Comparison of ENCODE assay signal across 9 mouse cellular contexts in the genomic region with DNA sequence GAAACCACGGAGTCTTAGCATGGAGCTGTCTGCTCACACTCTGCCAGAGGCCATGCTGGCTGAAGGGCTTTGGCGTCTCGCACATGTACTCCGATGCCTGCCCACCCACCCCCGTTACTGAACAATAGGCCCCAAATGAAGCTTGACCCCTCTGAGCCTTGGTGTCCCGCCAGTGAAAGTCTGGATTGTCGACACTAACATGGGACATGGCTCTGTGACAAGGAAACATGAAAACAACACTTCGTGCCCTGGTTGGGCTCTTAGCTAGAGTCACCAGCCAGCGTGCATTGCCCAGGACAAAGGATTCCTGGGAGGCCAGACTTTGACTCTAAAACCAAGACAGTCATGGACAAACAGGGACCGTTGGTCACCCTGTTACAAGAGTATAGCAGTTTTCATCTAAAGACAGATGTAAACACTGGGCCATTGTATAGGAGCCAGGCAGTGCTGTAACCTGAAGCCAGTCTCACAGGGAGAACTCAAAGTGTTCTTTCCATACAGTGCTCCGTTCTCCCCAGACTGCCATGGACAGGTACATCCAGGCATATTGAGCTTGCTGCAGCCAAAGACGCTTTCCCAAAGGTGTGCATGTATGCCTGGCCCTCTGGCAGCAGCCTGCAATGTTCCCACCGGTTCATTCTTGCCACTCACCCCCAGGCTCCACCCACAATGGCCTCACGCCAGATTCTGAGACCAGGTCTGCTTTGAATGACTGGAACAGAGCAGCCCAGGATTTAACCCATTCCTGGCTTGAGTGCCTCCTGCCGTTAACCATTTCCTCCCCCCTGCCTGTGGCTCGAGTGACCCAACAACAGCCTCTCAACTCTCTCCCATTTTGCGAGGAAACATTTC. TPM values are rescaled to one million over a fixed set of nuclear protein-coding genes. Genes with fewer than 3 reads are reported as not detected.
DNase-seq lines count a peak whose midpoint lies in the region; ATAC-seq and TF ChIP-seq lines count a peak whose summit lies in the region.
"Had no signal": no experiment of that assay in that cellular context is flagged by ENCODE, and none has a peak within 500 bp of the region (broad histone marks: within the 10 kb centered on the region; RNA-seq: fewer than 3 reads in every experiment).

No protein-coding gene starts in this region.

- peak; percentile 55 for DNase-seq in ovary, postnatal 14 days (ENCODE audit: low spot score)
- no peak for DNase-seq in ovary, postnatal 10 days (ENCODE audit: low spot score)
- peak; percentile 97 for DNase-seq in cerebellum, postnatal 10 days
- DNase-seq in kidney, postnatal 0 days (ENCODE audit: low spot score), result peak; percentile 61
- peak; percentile 76 to 80 for DNase-seq in lung, postnatal 4 days
- peak; percentile 53 to 82 for DNase-seq in urinary bladder, postnatal 4 days (ENCODE audit: low spot score in 2 of 2)
- DNase-seq in natural killer cell, adult 2 months (ENCODE audit: low spot score in 2 of 2), result no peak

- H3K4me1 ChIP-seq in heart, embryonic 15.5 days (replicated peaks), result peaks cover 46% of the 10 kb centered on the region
- H3K4me1 ChIP-seq in kidney, postnatal 0 days (replicated peaks; ENCODE audit: insufficient read depth, low read length), result 0 out of 2 replicates have a peak, but pooled peaks cover 7% of the 10 kb centered on the region
- H3K4me1 ChIP-seq: liver, embryonic 15.5 days had no signal

- ATAC-seq in heart, embryonic 15.5 days (replicated peaks; ENCODE audit: insufficient number of reproducible peaks, insufficient read depth, low FRiP score, low read depth), result peak; percentile 53
- peak; percentile 80 for ATAC-seq in kidney, postnatal 0 days (replicated peaks; ENCODE audit: low FRiP score, low read depth)

- H3K27me3 ChIP-seq in heart, embryonic 15.5 days, result peaks cover 17% of the 10 kb centered on the region
- H3K27me3 ChIP-seq in kidney, postnatal 0 days (ENCODE audit: insufficient read depth, low read length), result no peaks in the 10 kb centered on the region

- H3K9ac ChIP-seq in heart, embryonic 15.5 days, result 0 out of 2 replicates have a peak overlapping the region, but pooled peaks have one; percentile 14
- H3K9ac ChIP-seq in kidney, postnatal 0 days (ENCODE audit: low read depth, low read length), result no peak overlapping the region
- H3K9ac ChIP-seq: liver, embryonic 15.5 days had no signal

- H3K4me3 ChIP-seq in heart, embryonic 15.5 days, result 0 out of 2 replicates have a peak overlapping the region, but pooled peaks have one; percentile 14
- H3K4me3 ChIP-seq in kidney, postnatal 0 days (replicated peaks; ENCODE audit: low read depth, low read length), result no peak overlapping the region
- H3K4me3 ChIP-seq: liver, embryonic 15.5 days had no signal

- no peaks in the 10 kb centered on the region for H3K36me3 ChIP-seq in heart, embryonic 15.5 days
- H3K36me3 ChIP-seq in kidney, postnatal 0 days (ENCODE audit: insufficient read depth, low read length), result no peaks in the 10 kb centered on the region
- H3K36me3 ChIP-seq: liver, embryonic 15.5 days had no signal

- no peak for TF ChIP-seq CTCF in kidney, postnatal 0 days (IDR thresholded peaks at IDR 0.05; ENCODE audit: low read depth)

- H3K27ac ChIP-seq in heart, embryonic 15.5 days, result peak overlapping the region; percentile 12; the same call in 1 of the 2 replicates
- H3K27ac ChIP-seq in kidney, postnatal 0 days, result no peak overlapping the region
- H3K27ac ChIP-seq: liver, embryonic 15.5 days had no signal

- H3K4me2 ChIP-seq in heart, embryonic 15.5 days, result peak overlapping the region; percentile 56
- H3K4me2 ChIP-seq in kidney, postnatal 0 days (ENCODE audit: low read length), result peak overlapping the region; percentile 25; the same call in 1 of the 2 replicates
- H3K4me2 ChIP-seq: liver, embryonic 15.5 days had no signal

- no peaks in the 10 kb centered on the region for H3K9me3 ChIP-seq in heart, embryonic 15.5 days (replicated peaks)
- no peaks in the 10 kb centered on the region for H3K9me3 ChIP-seq in kidney, postnatal 0 days (replicated peaks; ENCODE audit: low read length)
- H3K9me3 ChIP-seq: liver, embryonic 15.5 days had no signal

- 19% methylated on average over 17 of the region's 17 CpGs for WGBS in heart, embryonic 15.5 days
- 13% methylated on average over 17 of the region's 17 CpGs for WGBS in kidney, postnatal 0 days

RNA-seq across cellular contexts. Expression of gene Mn1, which starts 23.6 kb away (rescaled TPM):
- 6.4 and 7.7 TPM in 2 replicates for polyA plus RNA-seq in heart, embryonic 15.5 days (2015; fragmentation: Nextera tagmentation; extraction: Ambion mirVana)
- polyA plus RNA-seq in kidney, postnatal 0 days (2015; fragmentation: Nextera tagmentation; extraction: Ambion mirVana), result 4.3 and 4.7 TPM in 2 replicates

Comparison
In these comparisons a context has a peak if more than half of its experiments do, and no peak if none do; other contexts are left out.
1. DNase-seq: peak in ovary, postnatal 14 days (single experiment), cerebellum, postnatal 10 days (2 of 2), kidney, postnatal 0 days (single experiment), lung, postnatal 4 days (2 of 2) and urinary bladder, postnatal 4 days (2 of 2); none in ovary, postnatal 10 days (single experiment) and natural killer cell, adult 2 months (0 of 2).